Mouse (Mus musculus): ENCODE data around the gene Ak3. TPM values are rescaled to one million over a fixed set of nuclear protein-coding genes. Genes with fewer than 3 reads are reported as not detected.

Gene Ak3
- polyA plus RNA-seq, 1 experiment: 155 TPM

DNA sequence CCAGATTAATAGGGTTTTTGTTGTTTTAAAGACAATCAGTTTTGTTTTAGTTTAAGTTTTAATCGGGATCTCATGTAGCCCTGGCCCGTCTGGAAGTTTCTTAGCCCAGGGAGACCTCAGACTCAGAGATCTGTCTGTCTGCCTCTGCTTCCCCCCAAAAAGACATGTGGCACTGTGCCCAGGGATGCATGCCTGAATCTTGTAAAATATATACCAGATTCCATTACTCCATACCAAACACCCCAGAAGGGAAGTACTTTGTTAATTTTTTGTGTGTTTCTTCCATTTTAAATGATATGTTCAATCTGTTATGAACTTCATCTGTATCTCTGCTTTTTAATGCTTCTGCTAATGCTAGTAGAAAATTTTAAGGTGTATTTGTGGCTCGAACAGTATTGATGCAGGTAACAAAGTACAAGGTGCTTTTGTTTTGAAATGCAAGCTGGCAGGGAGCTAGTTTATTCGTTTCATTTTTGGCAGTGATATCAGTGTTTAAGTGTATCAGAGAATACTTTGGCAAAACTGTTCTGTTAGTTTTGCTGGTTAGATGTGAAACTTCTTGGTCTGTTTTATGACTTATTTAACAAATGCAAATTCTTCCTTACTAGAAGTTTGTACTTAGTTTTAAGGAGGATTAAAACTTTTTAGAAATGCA is 49.7 kb downstream of the Ak3 start:
- 60% methylated on average over 4 of the region's 4 CpGs for WGBS
- Histone ChIP-seq H3K27ac (ENCODE audit: insufficient read depth, low read depth, low read length) (no peak overlapping the region), H3K4me1 (ENCODE audit: control insufficient read depth, insufficient read depth, low read length) (no peaks in the 10 kb centered on the region), H3K4me3 (ENCODE audit: insufficient read depth, low read depth, low read length) (no peak overlapping the region), H3K36me3 (ENCODE audit: control insufficient read depth, insufficient read depth, low read length) (peaks cover 8% of the 10 kb centered on the region; the same call in 1 of the 2 replicates), H3K27me3 (replicated peaks; ENCODE audit: control insufficient read depth, insufficient read depth, low read length) (no peaks in the 10 kb centered on the region)
- TF ChIP-seq POLR2A (IDR thresholded peaks at IDR 0.05; ENCODE audit: low read depth, low read length): no peak
- TF ChIP-seq CTCF (conservative IDR thresholded peaks at IDR 0.05; ENCODE audit: insufficient read depth, insufficient read length, low read depth, low read length): no peak
- no peak for DNase-seq

- no peak overlapping the region for H3K27ac ChIP-seq (ENCODE audit: insufficient read depth, low read depth, low read length)
- H3K4me3 ChIP-seq (ENCODE audit: insufficient read depth, low read depth, low read length): no peak overlapping the region
- 79% methylated on average over 5 of the region's 5 CpGs for WGBS
- no peak for DNase-seq
- no peak for TF ChIP-seq CTCF (conservative IDR thresholded peaks at IDR 0.05; ENCODE audit: insufficient read depth, insufficient read length, low read depth, low read length)
- no peak for TF ChIP-seq POLR2A (IDR thresholded peaks at IDR 0.05; ENCODE audit: low read depth, low read length)
- peaks cover 7% of the 10 kb centered on the region; the same call in 1 of the 2 replicates for H3K36me3 ChIP-seq (ENCODE audit: control insufficient read depth, insufficient read depth, low read length)
- no peaks in the 10 kb centered on the region for H3K27me3 ChIP-seq (replicated peaks; ENCODE audit: control insufficient read depth, insufficient read depth, low read length)
- peaks cover 3% of the 10 kb centered on the region; the same call in 1 of the 2 replicates for H3K4me1 ChIP-seq (ENCODE audit: control insufficient read depth, insufficient read depth, low read length)
Observed at GRCm38 (mm10) chr19:28995366-28995765, 52.4 kb downstream of the Ak3 start.

DNA sequence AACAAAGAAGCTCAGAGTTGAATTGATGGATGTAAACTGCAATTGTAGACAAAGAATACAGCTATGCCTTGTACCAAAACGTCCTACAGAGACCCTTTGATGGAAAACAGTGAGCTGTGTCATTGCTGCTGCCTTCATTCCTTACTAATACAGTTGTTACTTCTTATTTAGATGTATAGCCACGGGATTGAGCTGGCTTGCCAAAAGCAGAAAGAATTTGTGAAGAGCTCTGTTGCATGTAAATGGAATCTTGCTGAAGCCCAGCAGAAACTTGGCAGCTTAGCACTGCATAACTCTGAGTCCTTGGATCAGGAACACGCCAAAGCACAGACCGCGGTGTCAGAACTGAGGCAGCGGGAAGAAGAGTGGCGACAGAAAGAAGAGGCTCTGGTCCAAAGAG is 52.9 kb downstream of the Ak3 start:
- 69% methylated on average over 7 of the region's 7 CpGs for WGBS
- H3K27ac ChIP-seq (ENCODE audit: insufficient read depth, low read depth, low read length): no peak overlapping the region
- TF ChIP-seq POLR2A (IDR thresholded peaks at IDR 0.05; ENCODE audit: low read depth, low read length): no peak
- no peak for TF ChIP-seq CTCF (conservative IDR thresholded peaks at IDR 0.05; ENCODE audit: insufficient read depth, insufficient read length, low read depth, low read length)

DNA sequence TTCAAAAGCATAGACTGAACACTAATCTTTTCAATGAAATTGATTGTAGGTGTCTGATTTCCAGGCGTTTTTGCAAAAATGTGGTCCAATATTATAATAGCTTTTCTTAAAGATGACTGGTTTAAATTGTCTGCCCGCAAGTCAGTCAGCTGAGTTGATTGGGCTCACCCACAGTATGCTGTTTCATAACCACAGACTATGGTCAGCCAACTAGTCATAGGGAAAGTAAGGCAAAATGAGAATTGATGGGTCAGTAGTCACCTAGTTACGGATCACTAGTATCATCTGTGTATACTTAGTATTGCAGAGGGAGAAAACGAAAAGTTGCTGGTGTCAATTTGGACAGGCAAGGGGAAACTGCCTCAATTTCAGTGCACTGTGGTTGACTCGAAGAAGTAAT is 56.4 kb downstream of the Ak3 start:
- Histone ChIP-seq H3K27me3 (replicated peaks; ENCODE audit: control insufficient read depth, insufficient read depth, low read length) (no peaks in the 10 kb centered on the region), H3K27ac (ENCODE audit: insufficient read depth, low read depth, low read length) (peak overlapping the region; percentile 76; the same call in 1 of the 2 replicates), H3K4me1 (ENCODE audit: control insufficient read depth, insufficient read depth, low read length) (peaks cover 3% of the 10 kb centered on the region; the same call in 1 of the 2 replicates), H3K36me3 (ENCODE audit: control insufficient read depth, insufficient read depth, low read length) (0 out of 2 replicates have a peak, but pooled peaks cover 5% of the 10 kb centered on the region), H3K4me3 (ENCODE audit: insufficient read depth, low read depth, low read length) (peak overlapping the region; percentile 68)
- TF ChIP-seq POLR2A (IDR thresholded peaks at IDR 0.05; ENCODE audit: low read depth, low read length) (no peak), CTCF (conservative IDR thresholded peaks at IDR 0.05; ENCODE audit: insufficient read depth, insufficient read length, low read depth, low read length) (no peak)
- DNase-seq: peak; percentile 36
- WGBS: 46% methylated on average over 5 of the region's 5 CpGs

More for the DNA sequence above, 52.9 kb downstream of the Ak3 start:
- Histone ChIP-seq H3K4me1 (ENCODE audit: control insufficient read depth, insufficient read depth, low read length) (peaks cover 3% of the 10 kb centered on the region; the same call in 1 of the 2 replicates), H3K4me3 (ENCODE audit: insufficient read depth, low read depth, low read length) (no peak overlapping the region), H3K36me3 (ENCODE audit: control insufficient read depth, insufficient read depth, low read length) (peaks cover 6% of the 10 kb centered on the region; the same call in 1 of the 2 replicates), H3K27me3 (replicated peaks; ENCODE audit: control insufficient read depth, insufficient read depth, low read length) (no peaks in the 10 kb centered on the region)
- DNase-seq: peak; percentile 14

GRCm38 (mm10) chr19:28990590-28991221 is 57.1 kb downstream of the Ak3 start:
- Histone ChIP-seq H3K4me1 (ENCODE audit: control insufficient read depth, insufficient read depth, low read length) (peaks cover 3% of the 10 kb centered on the region; the same call in 1 of the 2 replicates), H3K27ac (ENCODE audit: insufficient read depth, low read depth, low read length) (peak overlapping the region; percentile 76), H3K36me3 (ENCODE audit: control insufficient read depth, insufficient read depth, low read length) (0 out of 2 replicates have a peak, but pooled peaks cover 5% of the 10 kb centered on the region), H3K27me3 (replicated peaks; ENCODE audit: control insufficient read depth, insufficient read depth, low read length) (no peaks in the 10 kb centered on the region), H3K4me3 (ENCODE audit: insufficient read depth, low read depth, low read length) (peak overlapping the region; percentile 68)
- DNase-seq: peak; percentile 53
- under 1% methylated on average over 41 of the region's 41 CpGs for WGBS
- TF ChIP-seq POLR2A (IDR thresholded peaks at IDR 0.05; ENCODE audit: low read depth, low read length) (no peak), CTCF (conservative IDR thresholded peaks at IDR 0.05; ENCODE audit: insufficient read depth, insufficient read length, low read depth, low read length) (no peak)

- peak within 1 kb of the TSS; percentile 95 for H3K27ac ChIP-seq (ENCODE audit: insufficient read depth, low read depth, low read length)
- H3K36me3 ChIP-seq (ENCODE audit: control insufficient read depth, insufficient read depth, low read length): 0 out of 2 replicates have a peak, but pooled peaks cover 3% of the 10 kb centered on the region
- TF ChIP-seq POLR2A (IDR thresholded peaks at IDR 0.05; ENCODE audit: low read depth, low read length) (peak; percentile 64), CTCF (conservative IDR thresholded peaks at IDR 0.05; ENCODE audit: insufficient read depth, insufficient read length, low read depth, low read length) (no peak)
- DNase-seq: peak; percentile 99
- H3K4me1 ChIP-seq (ENCODE audit: control insufficient read depth, insufficient read depth, low read length): peaks cover 3% of the 10 kb centered on the region; the same call in 1 of the 2 replicates
- WGBS: under 1% methylated on average over 37 of the region's 37 CpGs
- peak within 1 kb of the TSS; percentile 68 for H3K4me3 ChIP-seq (ENCODE audit: insufficient read depth, low read depth, low read length)
- H3K27me3 ChIP-seq (replicated peaks; ENCODE audit: control insufficient read depth, insufficient read depth, low read length): no peaks in the 10 kb centered on the region
Observed at GRCm38 (mm10) chr19:28990194-28990589, 57.6 kb downstream of the Ak3 start, which contains the start of gene Cdc37l1. Cdc37l1 (plus strand) TSS chr19:28990352.

DNA sequence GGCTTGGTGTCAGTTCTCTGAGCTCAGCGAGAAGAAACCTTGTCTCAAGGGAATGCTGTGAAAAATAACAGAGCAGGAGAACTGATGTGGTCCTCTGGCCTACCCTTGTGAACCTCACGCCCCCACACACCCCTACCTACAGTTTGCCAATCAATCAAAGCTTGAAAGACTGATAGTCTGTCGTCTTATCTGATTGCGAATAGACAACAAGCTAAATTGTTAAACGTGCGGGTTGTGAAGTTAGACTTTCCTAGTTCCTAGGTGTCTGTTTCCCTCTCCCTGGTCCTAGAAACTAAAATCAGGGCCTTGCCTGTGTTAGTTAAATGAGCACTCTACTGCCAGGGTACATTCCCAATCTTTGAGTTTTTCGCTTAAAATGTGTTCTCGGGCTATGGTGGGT is 58.2 kb downstream of the Ak3 start:
- H3K36me3 ChIP-seq (ENCODE audit: control insufficient read depth, insufficient read depth, low read length): no peaks in the 10 kb centered on the region
- H3K27me3 ChIP-seq (replicated peaks; ENCODE audit: control insufficient read depth, insufficient read depth, low read length): no peaks in the 10 kb centered on the region
- no peak for TF ChIP-seq POLR2A (IDR thresholded peaks at IDR 0.05; ENCODE audit: low read depth, low read length)
- TF ChIP-seq CTCF (conservative IDR thresholded peaks at IDR 0.05; ENCODE audit: insufficient read depth, insufficient read length, low read depth, low read length): no peak
- DNase-seq: no peak
- 64% methylated on average over 8 of the region's 8 CpGs for WGBS
- no peak overlapping the region; the same call in 1 of the 2 replicates for H3K4me3 ChIP-seq (ENCODE audit: insufficient read depth, low read depth, low read length)
- H3K27ac ChIP-seq (ENCODE audit: insufficient read depth, low read depth, low read length): peak overlapping the region; percentile 95
- H3K4me1 ChIP-seq (ENCODE audit: control insufficient read depth, insufficient read depth, low read length): peaks cover 3% of the 10 kb centered on the region; the same call in 1 of the 2 replicates

Measured in kidney, adult 2 months (tissue).